Mouse (Mus musculus) CH12.LX (cell line): ENCODE results near the gene Galnt9. TPM values are rescaled to one million over a fixed set of nuclear protein-coding genes. Genes with fewer than 3 reads are reported as not detected.

Source experiments
- DNase-seq: peaks from one replicate; pipeline ENCODE4 v3.0.0-alpha.2; 2013; ENCODE audit errors: extremely low read depth
- H3K27ac ChIP-seq: 2 replicates; pipeline ENCODE4 v1.5.1; 2012; ENCODE audit warnings: low read depth, mild to moderate bottlenecking, control low read depth, moderate library complexity; ENCODE audit not compliant: insufficient read depth
- H3K27me3 ChIP-seq: replicated peaks from 2 replicates; pipeline ENCODE3; 2012; ENCODE audit warnings: inconsistent platforms
- H3K36me3 ChIP-seq, 2 experiments: replicated peaks in 1 of 2; 2 replicates each; pipeline versions ENCODE3 to v1.6.1; 2012; ENCODE audit warnings: inconsistent platforms in 1 of 2, low read length in 1 of 2, mild to moderate bottlenecking in 1 of 2, mixed read lengths in 1 of 2, moderate library complexity in 1 of 2; ENCODE audit not compliant: control insufficient read depth in 1 of 2, insufficient read depth in 1 of 2
- H3K4me1 ChIP-seq, 2 experiments: 2 replicates each; pipeline ENCODE4 v1.6.1; 2012; ENCODE audit warnings: inconsistent platforms in 1 of 2, moderate library complexity in 1 of 2; ENCODE audit not compliant: insufficient read depth in 2 of 2, control insufficient read depth in 1 of 2
- H3K4me2 ChIP-seq: 2 replicates; pipeline ENCODE4 v1.6.1; 2012; ENCODE audit warnings: low read depth, mild to moderate bottlenecking, control low read depth; ENCODE audit not compliant: poor library complexity, insufficient read depth, severe bottlenecking
- H3K4me3 ChIP-seq, 3 experiments: fragments of 150-350 bp in 1 of 3; sonication (generic) in 1 of 3; replicated peaks in 1 of 3; 2 replicates each; pipeline versions ENCODE3 to v1.5.1; 2011 to 2012; ENCODE audit warnings: low read depth in 2 of 3, low read length in 2 of 3, mild to moderate bottlenecking in 2 of 3, moderate library complexity in 2 of 3, control low read depth in 1 of 3, improper control_type of control experiment in 1 of 3, inconsistent platforms in 1 of 3, mixed read lengths in 1 of 3; ENCODE audit not compliant: poor library complexity in 1 of 3
- H3K79me2 ChIP-seq: replicated peaks from 2 replicates; pipeline ENCODE4 v1.6.1; 2012; ENCODE audit warnings: mild to moderate bottlenecking, moderate library complexity; ENCODE audit not compliant: control insufficient read depth, poor library complexity, insufficient read depth, severe bottlenecking; ENCODE audit errors: extremely low read depth
- H3K9ac ChIP-seq: 2 replicates; pipeline ENCODE4 v1.6.1; 2012; ENCODE audit warnings: low read depth, mild to moderate bottlenecking, control low read depth, moderate library complexity; ENCODE audit not compliant: insufficient read depth
- H3K9me3 ChIP-seq: replicated peaks from 2 replicates; pipeline ENCODE3; 2012; ENCODE audit warnings: low read length, inconsistent platforms, mixed read lengths
- BHLHE40 ChIP-seq: IDR thresholded peaks from 2 replicates; pipeline ENCODE4 v1.6.1; 2011; ENCODE audit warnings: mild to moderate bottlenecking, low read depth, low read length, improper control_type of control experiment
- CHD2 ChIP-seq: IDR thresholded peaks from 2 replicates; pipeline ENCODE4 v1.6.1; 2011; ENCODE audit warnings: low read length, improper control_type of control experiment
- CTCF ChIP-seq, 2 experiments: IDR thresholded peaks in 1 of 2; conservative IDR thresholded peaks in 1 of 2; 2 replicates each; pipeline ENCODE4 v1.5.1; 2011 to 2012; ENCODE audit warnings: low read depth in 2 of 2, low read length in 2 of 2, improper control_type of control experiment in 1 of 2, inconsistent platforms in 1 of 2, mild to moderate bottlenecking in 1 of 2, moderate library complexity in 1 of 2
- E2F4 ChIP-seq: IDR thresholded peaks from 2 replicates; pipeline ENCODE4 v1.6.1; 2011; ENCODE audit warnings: low read depth, low read length, improper control_type of control experiment; ENCODE audit not compliant: insufficient replicate concordance
- ELF1 ChIP-seq: IDR thresholded peaks from 2 replicates; pipeline ENCODE4 v1.6.1; 2014; ENCODE audit warnings: low read depth, mild to moderate bottlenecking, inconsistent platforms, low read length, improper control_type of control experiment
- EP300 ChIP-seq: IDR thresholded peaks from 2 replicates; pipeline ENCODE4 v1.6.1; 2011; ENCODE audit warnings: low read length, improper control_type of control experiment
- HCFC1 ChIP-seq: IDR thresholded peaks from 2 replicates; pipeline ENCODE4 v1.6.1; 2012; ENCODE audit warnings: low read depth, mild to moderate bottlenecking, inconsistent platforms, low read length, improper control_type of control experiment
- IRF4 ChIP-seq: IDR thresholded peaks from 2 replicates; pipeline ENCODE4 v1.6.1; 2014; ENCODE audit warnings: low read depth, mild to moderate bottlenecking, inconsistent platforms, low read length, improper control_type of control experiment
- JUN ChIP-seq: IDR thresholded peaks from 2 replicates; pipeline ENCODE4 v1.6.1; 2011; ENCODE audit warnings: low read depth, mild to moderate bottlenecking, low read length, improper control_type of control experiment, moderate library complexity; ENCODE audit not compliant: insufficient read depth
- JUND ChIP-seq: conservative IDR thresholded peaks from 2 replicates; pipeline ENCODE4 v1.6.1; 2011; ENCODE audit warnings: low read depth, low read length, improper control_type of control experiment
- MAFK ChIP-seq: IDR thresholded peaks from 2 replicates; pipeline ENCODE4 v1.6.1; 2011; ENCODE audit warnings: low read length, improper control_type of control experiment; ENCODE audit not compliant: insufficient replicate concordance
- MAZ ChIP-seq: IDR thresholded peaks from 2 replicates; pipeline ENCODE4 v1.6.1; 2012; ENCODE audit warnings: low read depth, mild to moderate bottlenecking, inconsistent platforms, low read length, improper control_type of control experiment, moderate library complexity
- MEF2A ChIP-seq: IDR thresholded peaks from 2 replicates; pipeline ENCODE4 v1.6.1; 2014; ENCODE audit warnings: low read depth, mild to moderate bottlenecking, inconsistent platforms, low read length, improper control_type of control experiment, borderline replicate concordance
- MXI1 ChIP-seq: IDR thresholded peaks from 2 replicates; pipeline ENCODE4 v1.6.1; 2011; ENCODE audit warnings: mild to moderate bottlenecking, low read depth, low read length, improper control_type of control experiment
- MYC ChIP-seq: IDR thresholded peaks from 2 replicates; pipeline ENCODE4 v1.6.1; 2011; ENCODE audit warnings: low read depth, mild to moderate bottlenecking, improper control_type of control experiment, low read length
- PAX5 ChIP-seq: IDR thresholded peaks from 2 replicates; pipeline ENCODE4 v1.6.1; 2012; ENCODE audit warnings: low read length, inconsistent platforms, mixed read lengths
- RAD21 ChIP-seq: IDR thresholded peaks from 2 replicates; pipeline ENCODE4 v1.6.1; 2011; ENCODE audit warnings: low read depth, mild to moderate bottlenecking, low read length, improper control_type of control experiment, moderate library complexity
- RCOR1 ChIP-seq: conservative IDR thresholded peaks from 2 replicates; pipeline ENCODE4 v1.6.1; 2012; ENCODE audit warnings: low read depth, mild to moderate bottlenecking, inconsistent platforms, low read length, improper control_type of control experiment
- SIN3A ChIP-seq: IDR thresholded peaks from 2 replicates; pipeline ENCODE4 v1.6.1; 2012; ENCODE audit warnings: low read length, improper control_type of control experiment, inconsistent platforms
- SMC3 ChIP-seq: IDR thresholded peaks from 2 replicates; pipeline ENCODE4 v1.6.1; 2011; ENCODE audit warnings: low read depth, low read length, improper control_type of control experiment
- TBP ChIP-seq: conservative IDR thresholded peaks from 2 replicates; pipeline ENCODE4 v1.6.1; 2011; ENCODE audit warnings: low read depth, low read length, improper control_type of control experiment
- UBTF ChIP-seq: IDR thresholded peaks from 2 replicates; pipeline ENCODE4 v1.6.1; 2012; ENCODE audit warnings: low read depth, mild to moderate bottlenecking, inconsistent platforms, low read length, improper control_type of control experiment, moderate library complexity
- USF2 ChIP-seq: conservative IDR thresholded peaks from 2 replicates; pipeline ENCODE4 v1.6.1; 2011; ENCODE audit warnings: low read depth, low read length, improper control_type of control experiment
- ZC3H11A ChIP-seq: IDR thresholded peaks from 2 replicates; pipeline ENCODE4 v1.6.1; 2012; ENCODE audit warnings: low read depth, mild to moderate bottlenecking, inconsistent platforms, low read length, improper control_type of control experiment
- ZKSCAN1 ChIP-seq: IDR thresholded peaks from 2 replicates; pipeline ENCODE4 v1.6.1; 2012; ENCODE audit warnings: low read depth, inconsistent platforms, low read length, improper control_type of control experiment, borderline replicate concordance
- ZNF384 ChIP-seq: IDR thresholded peaks from 2 replicates; pipeline ENCODE4 v1.6.1; 2012; ENCODE audit warnings: low read depth, low read length, improper control_type of control experiment, inconsistent platforms
- dilution Hi-C: fragments of 300-500 bp; cut with MboI; formaldehyde crosslinking; loops from 2 replicates; pipeline ENCODE4 v1.14.3; 2020; ENCODE audit warnings: low sequenced_read_pairs; ENCODE audit not compliant: extremely low pct_unique_long_range_greater_than_20kb, extremely low pct_ligation_motif_present
- in situ Hi-C: fragments of 300-500 bp; cut with MboI; formaldehyde crosslinking; loops from 3 replicates; pipeline ENCODE4 v1.14.3; 2019; ENCODE audit warnings: low sequenced_read_pairs, low pct_ligation_motif_present, low pct_unique_long_range_greater_than_20kb, mixed read lengths
- polyA plus RNA-seq: library from polyadenylated mRNA; unstranded; fragments of >175 nt; gene quantifications from 2 replicates; pipeline ENCODE4 v1.2.1, GENCODE M21; 2012; ENCODE audit warnings: low read depth; ENCODE audit not compliant: insufficient read length
- total RNA-seq, 2 experiments: library from RNA; depleted of rRNA; stranded (reverse); fragments of 300-350 nt in 1 of 2; fragments of >200 nt in 1 of 2; gene quantifications; 2 replicates each; pipeline ENCODE4 v1.2.3; 2012 to 2014

Galnt9 gene
- total and polyA plus RNA-seq, 3 experiments = not detected

GRCm38 (mm10) chr5:110506856-110507255 is 37.3 kb upstream of the Galnt9 start:
- Histone ChIP-seq H3K9me3 (no peaks in the 10 kb centered on the region), H3K79me2 (no peaks in the 10 kb centered on the region), H3K4me2 (no peak overlapping the region), H3K36me3 (no peaks in the 10 kb centered on the region), H3K9ac (no peak overlapping the region), H3K27ac (no peak overlapping the region), H3K4me3 (no peak overlapping the region), H3K27me3 (no peaks in the 10 kb centered on the region), H3K4me1 (peaks cover under 1 to 2% of the 10 kb centered on the region in 2 experiments; a peak in 2 of 4 replicates)
- TF ChIP-seq JUND (no peak), MAFK (no peak), E2F4 (no peak), JUN (no peak), PAX5 (no peak), CHD2 (no peak), EP300 (no peak), RCOR1 (no peak), SIN3A (no peak), ELF1 (no peak), MYC (no peak)
- no peak for DNase-seq
- dilution Hi-C loops = no loop called here
- in situ Hi-C loops = no loop called here

- in situ Hi-C loops = no loop called here
- no peak overlapping the region for H3K4me2 ChIP-seq
Measured at GRCm38 (mm10) chr5:110507943-110508342, 36.2 kb upstream of the Galnt9 start.

More at GRCm38 (mm10) chr5:110507943-110508342, 36.2 kb upstream of the Galnt9 start:
- H3K36me3 ChIP-seq = no peaks in the 10 kb centered on the region
- no peak overlapping the region for H3K27ac ChIP-seq
- peaks cover 4 to 13% of the 10 kb centered on the region in 2 experiments for H3K4me1 ChIP-seq
- TF ChIP-seq ZC3H11A (no peak), SMC3 (no peak), IRF4 (no peak), TBP (no peak), USF2 (no peak), MEF2A (no peak), CTCF (conservative IDR thresholded peaks at IDR 0.05 in 1 of 2, IDR thresholded peaks at IDR 0.05 in 1 of 2; ENCODE audit: low read depth in 2 of 2, low read length in 2 of 2) (no peak), HCFC1 (no peak), ZNF384 (no peak), MXI1 (no peak), JUN (no peak), PAX5 (no peak), RCOR1 (no peak), ZKSCAN1 (no peak), RAD21 (no peak), UBTF (no peak), MAFK (no peak), BHLHE40 (no peak), MAZ (no peak)
- DNase-seq = no peak
- no peaks in the 10 kb centered on the region for H3K9me3 ChIP-seq
- no peaks in the 10 kb centered on the region for H3K79me2 ChIP-seq
- no peak overlapping the region for H3K9ac ChIP-seq
- no peaks in the 10 kb centered on the region for H3K27me3 ChIP-seq
- no peak overlapping the region for H3K4me3 ChIP-seq
- dilution Hi-C loops = no loop called here
